Mouse (Mus musculus) liver, embryonic 14.5 days (tissue): ENCODE data around the gene Prss36.

Experiments
- CTCF ChIP-seq: IDR thresholded peaks from 2 replicates; pipeline ENCODE4 v1.5.1; 2016; ENCODE audit warnings: antibody characterized with exemption, low read depth, control low read depth
- EP300 ChIP-seq: IDR thresholded peaks from 2 replicates; pipeline ENCODE4 v1.6.1; 2016; ENCODE audit warnings: antibody characterized with exemption, low read depth

DNA sequence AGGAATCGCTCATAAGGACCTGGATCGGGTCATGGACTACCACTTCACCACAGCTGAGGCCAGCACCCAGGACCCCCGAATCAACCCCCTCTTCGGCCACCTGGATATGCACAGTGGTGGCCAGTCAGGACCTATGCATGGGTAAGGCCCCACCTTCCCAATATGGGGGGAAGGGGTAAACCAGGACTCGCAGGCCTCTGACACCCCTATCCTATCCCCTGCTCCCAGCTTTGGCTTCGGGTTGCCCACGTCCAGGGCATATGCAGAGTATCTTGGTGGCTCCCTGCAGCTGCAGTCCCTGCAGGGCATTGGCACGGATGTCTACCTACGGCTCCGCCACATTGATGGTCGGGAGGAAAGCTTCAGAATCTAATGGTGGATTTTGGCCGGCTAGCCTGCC lies 38.6 kb downstream of the Prss36 start:
- TF ChIP-seq EP300 (no peak), CTCF (no peak)
